Mouse (Mus musculus): ENCODE measurements around the gene P4ha2. TPM values are rescaled to one million over a fixed set of nuclear protein-coding genes. Genes with fewer than 3 reads are reported as not detected.
A peak's percentile ranks its signal among the peaks of the same experiment; 100 is the strongest.
"Not testable (repeated sequence)": the region's sequence is repeated elsewhere in the genome, so short reads cannot be mapped to it uniquely, and the experiment has no call there.

The P4ha2 gene
- total RNA-seq, 1 experiment from 2014 or later: 0.18 TPM

DNA sequence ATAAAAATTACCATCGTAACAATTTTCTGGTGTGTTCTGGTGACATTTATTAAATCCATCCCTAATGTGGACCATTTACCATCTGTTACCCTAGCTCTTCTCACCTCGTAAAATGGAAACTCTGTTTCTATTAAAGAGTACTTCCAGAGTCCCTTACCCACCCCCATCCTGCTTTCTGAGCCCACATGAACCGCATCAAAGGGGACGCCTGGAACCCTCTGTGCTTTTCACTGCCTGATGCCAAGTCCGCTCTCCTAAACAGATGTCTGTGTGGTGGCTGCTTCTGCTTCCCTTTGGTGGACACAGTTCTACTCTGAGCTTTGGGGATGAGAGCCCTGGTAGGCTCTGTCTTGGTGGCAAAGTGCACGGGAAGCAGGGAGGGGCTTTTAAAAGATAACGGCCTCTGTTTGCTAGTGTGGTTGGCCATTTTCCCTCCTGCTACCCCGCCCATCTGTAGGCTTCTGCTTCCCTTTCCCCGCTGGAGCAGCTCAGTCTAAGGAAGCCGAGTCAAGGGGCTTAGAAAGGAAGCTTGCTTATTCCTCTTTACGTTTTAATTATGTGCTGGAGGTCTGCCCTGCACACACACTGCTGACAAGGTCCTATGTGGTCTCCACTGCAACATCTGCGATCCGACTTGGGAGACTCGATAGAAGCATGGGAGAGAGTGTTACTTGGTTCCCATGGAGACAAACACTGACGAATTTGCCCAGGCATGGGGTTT, 26.9 kb downstream of the P4ha2 start:
- peak; percentile 87 for ATAC-seq (replicated peaks; ENCODE audit: low read depth, poor library complexity, severe bottlenecking)

DNA sequence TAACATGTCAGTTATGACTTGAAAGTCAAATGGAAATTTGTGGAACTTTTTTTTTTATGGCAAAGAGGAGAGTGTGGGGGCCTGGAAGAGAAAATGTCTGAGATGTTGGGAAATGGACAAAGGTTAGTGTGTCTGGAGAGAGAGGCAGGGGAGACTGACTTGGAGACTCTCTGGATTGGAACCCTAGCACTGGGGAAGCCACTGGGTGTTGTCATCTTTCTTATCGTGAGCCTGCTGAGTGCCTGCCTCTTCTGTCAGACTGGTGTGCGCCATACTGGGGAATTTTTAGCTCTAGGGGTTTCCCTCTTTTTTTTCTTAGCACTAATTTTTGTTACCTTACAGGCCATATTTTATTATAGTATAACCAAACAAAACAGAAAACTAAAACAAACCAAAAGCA, 27.5 kb downstream of the P4ha2 start:
- no peak; the same call in 1 of the 2 replicates for ATAC-seq (replicated peaks; ENCODE audit: low read depth, poor library complexity, severe bottlenecking)

DNA sequence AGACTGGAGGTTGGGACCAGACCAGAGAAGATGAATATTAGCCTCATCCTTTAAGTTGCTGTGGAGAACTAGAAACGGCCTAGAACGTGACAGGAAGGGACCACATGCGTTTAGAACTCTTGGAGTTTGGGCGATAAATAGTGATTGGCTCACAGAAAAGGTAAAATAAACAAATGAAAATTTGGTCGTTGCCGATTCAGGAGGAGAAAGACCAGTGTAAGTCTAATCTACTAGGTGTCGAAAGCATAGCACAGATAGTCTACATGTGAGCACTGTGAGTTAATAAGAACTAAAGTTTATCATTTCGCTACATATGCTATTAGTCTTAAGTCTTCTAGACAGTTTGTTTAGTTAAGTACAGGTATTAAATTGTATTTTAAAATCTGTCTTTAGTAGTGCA, 30.1 kb downstream of the P4ha2 start:
- no peak for ATAC-seq (replicated peaks; ENCODE audit: low read depth, poor library complexity, severe bottlenecking)

DNA sequence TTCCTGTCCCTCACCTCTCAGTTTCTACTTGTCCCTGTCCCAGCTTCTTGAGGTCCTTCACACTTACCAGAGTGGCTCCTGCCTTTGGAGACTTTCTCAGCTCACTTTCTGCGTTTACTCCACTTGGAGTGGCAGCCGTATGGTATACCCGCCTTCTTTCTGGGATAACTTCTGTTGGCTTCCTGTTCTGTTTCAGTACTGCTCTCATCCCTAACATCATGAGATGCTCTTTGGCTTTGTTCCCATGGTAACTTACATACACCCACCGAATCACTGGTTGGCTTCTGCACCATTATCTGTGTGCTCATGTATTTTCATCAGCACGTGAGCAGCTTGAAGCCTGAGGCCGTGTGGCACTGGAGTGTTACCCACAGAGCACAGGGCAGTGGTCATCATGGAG, 30.8 kb downstream of the P4ha2 start:
- no peak for ATAC-seq (replicated peaks; ENCODE audit: low read depth, poor library complexity, severe bottlenecking)

DNA sequence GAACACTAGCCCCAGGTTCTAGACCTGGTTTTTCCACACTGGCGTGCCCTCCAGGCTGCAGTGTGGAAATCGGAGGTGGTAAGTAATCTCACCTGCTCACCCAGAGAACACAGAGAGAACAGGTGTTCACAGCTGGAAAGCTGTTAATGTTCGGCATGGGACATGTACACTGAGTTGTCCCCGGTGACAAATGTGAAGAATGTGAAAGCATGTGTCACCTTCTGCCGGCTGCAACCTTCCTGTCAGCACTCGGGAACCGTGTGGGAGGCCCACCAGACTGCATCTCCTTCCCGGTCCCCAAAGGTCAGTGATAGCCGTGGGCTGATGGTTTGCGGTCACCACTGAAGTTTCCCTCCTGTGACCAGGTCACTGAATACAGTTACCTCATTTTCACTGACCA, 32.4 kb downstream of the P4ha2 start:
- no peak for ATAC-seq (replicated peaks; ENCODE audit: low read depth, poor library complexity, severe bottlenecking)

DNA sequence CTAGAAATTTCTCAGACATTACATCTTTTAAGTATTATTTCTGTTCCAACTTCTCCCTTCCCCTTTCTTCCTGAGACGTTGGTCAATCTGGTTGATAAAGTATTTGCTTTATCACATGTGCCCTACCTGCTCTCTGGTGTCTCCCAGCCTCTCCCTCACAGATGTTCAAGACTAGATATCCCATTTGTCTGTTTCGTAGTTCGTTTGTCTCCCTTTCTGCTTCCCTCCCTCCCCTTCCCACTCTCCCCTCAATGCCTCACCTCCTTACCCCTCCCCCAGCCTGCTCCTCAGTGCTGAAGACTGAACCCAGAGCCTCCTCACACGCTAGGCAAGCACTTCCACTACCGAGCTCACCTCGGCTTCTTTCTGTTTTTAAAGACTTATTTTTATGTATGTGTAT, 35.0 kb downstream of the P4ha2 start:
- 0 out of 2 replicates have a peak, but pooled peaks have one; percentile 15 for ATAC-seq (replicated peaks; ENCODE audit: low read depth, poor library complexity, severe bottlenecking)

DNA sequence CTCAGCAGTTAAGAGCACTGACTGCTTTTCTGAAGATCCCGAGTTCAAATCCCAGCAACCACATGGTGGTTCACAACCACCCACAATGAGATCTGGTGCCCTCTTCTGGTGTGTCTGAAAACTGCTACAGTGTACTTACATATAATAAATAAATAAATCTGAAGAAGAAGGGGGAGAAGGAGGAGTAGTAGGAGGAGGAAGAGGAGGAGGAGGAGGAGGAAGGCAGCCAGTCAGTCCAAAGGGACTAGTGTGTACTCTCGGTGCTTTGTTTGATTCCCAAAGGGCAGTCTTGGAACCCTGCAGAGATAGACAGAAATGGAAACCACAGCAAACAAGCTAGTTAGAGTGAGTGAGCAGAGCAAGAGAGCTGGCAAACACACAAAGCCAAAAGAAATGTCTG, 40.3 kb downstream of the P4ha2 start:
- not testable (repeated sequence) for ATAC-seq (replicated peaks; ENCODE audit: low read depth, poor library complexity, severe bottlenecking)

DNA sequence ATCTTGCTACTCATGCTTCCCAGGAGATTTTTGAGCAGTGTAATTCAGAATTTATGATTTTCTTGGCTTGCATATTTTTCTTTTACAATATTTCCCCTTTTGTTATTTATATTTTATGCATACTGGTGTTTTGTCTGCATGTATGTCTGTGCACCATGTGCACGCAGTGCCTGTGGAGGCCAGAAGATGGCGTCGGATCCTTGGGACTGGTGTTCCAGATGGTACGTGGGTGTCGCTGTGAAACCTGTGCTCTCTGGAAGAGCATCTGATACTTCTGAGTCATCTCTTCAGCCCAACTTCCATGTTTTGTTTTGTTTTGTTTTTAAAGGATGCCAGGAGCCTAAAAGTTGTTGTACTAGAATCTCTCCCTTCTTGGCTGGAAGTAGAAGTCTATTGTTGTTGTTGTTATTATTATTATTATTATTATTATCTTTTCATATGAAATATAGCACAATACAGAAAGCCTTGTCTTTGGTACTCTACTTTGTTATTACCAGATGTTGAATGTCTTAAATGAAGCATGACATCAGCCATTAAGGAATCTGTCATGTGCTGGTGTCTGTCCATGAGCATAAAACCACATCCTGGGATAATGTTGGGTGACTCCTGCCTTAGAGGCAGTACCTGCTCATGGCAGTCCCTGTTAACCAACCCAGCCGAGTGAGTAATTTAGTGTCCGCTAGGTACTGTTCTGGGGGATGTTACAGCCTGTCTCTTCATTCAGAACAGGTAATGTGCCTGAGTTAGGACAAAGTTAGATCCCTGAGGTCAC, 41.5 kb downstream of the P4ha2 start:
- no peak for ATAC-seq (replicated peaks; ENCODE audit: low read depth, poor library complexity, severe bottlenecking)

DNA sequence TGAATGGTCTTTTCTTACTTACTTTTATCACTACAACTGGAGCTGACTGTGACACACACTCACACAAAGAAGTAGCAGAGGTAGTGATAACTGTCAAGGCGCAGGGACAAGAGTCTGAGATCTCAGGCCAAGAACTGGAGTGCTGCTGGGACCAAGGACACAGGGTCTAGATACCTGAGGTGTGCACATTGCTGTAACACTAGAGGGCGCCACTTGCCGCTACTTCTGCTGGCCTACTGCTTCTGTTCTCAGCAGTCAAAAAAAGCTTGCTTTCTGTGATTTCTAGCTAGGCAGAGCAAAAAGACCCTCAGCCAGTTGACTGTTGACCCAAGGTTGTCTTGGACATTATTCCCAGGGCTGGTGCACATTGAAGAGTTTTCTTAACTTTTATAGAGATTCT, 45.0 kb downstream of the P4ha2 start:
- peak; percentile 52 for ATAC-seq (replicated peaks; ENCODE audit: low read depth, poor library complexity, severe bottlenecking)

DNA sequence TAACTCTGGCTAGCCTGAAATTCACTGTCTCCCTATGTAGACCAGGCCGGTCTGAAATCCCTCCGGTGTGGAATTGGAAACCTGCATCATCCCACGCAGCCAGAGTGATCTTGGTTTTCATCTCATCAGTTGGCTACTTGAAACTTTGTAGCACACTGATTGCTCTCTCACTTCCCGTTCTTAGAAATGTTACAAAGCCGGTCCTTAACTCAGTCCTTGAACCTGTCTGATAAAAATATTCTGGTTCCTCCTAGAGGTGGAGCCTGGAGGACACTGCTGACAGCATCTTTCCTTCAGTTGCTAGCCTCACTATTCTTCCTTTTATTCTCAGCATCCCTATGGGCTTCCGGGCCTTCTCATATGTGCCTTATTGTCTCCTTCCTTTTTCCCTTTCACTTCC, 46.1 kb downstream of the P4ha2 start:
- ATAC-seq (replicated peaks; ENCODE audit: low read depth, poor library complexity, severe bottlenecking): no peak

DNA sequence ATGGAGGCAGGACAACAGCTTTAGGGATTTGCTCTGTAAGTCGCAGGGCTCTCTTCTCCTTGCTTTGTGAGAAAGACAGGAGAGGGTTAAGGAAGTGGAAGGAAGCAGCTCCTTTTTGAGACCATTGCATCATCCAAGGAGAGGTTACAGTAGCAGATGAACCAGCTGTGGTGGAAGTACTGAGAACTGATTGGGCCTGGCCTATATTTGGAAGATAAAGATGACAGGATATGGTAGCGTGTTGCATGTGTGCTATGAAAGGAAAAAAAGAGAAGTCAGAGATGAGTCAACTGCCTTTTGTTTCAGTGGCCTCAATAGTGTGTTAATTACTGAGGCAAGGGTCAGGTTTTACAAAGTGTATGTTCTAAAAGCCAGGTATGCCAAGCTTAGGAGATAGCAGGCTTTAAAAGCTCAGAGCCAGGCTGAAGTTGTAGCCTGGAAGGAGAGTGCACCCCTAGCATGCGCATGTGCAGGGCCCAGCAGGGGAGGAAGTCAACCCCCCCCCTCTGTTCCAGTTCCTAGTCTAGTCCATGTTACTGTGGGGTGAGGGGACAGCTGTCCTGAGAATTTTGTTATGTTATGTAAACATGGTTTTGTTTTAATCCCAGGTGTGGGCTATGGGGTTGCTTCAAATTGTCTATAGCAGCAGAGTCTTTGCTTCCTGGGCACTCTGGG, 50.0 kb downstream of the P4ha2 start:
- ATAC-seq (replicated peaks; ENCODE audit: low read depth, poor library complexity, severe bottlenecking): peak; percentile 89

DNA sequence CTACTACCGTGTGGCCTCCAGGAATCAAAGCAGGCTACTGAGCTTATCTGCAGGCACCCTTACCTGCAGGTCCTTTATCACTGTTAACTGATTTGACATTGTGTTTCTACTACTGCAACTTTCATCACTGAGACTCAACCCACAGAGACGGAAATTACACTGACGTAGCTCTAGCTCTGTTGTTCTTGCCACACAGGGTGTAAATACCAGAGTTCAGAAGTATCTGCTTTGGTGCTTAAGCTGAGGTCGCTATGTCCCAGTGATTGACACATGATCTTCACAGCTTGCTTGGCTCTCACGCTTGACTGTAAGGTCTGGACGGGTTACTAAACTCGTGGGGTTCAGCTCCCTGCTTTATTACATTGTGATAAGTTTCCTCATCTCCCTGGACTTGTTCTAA, 51.2 kb downstream of the P4ha2 start:
- ATAC-seq (replicated peaks; ENCODE audit: low read depth, poor library complexity, severe bottlenecking): no peak

DNA sequence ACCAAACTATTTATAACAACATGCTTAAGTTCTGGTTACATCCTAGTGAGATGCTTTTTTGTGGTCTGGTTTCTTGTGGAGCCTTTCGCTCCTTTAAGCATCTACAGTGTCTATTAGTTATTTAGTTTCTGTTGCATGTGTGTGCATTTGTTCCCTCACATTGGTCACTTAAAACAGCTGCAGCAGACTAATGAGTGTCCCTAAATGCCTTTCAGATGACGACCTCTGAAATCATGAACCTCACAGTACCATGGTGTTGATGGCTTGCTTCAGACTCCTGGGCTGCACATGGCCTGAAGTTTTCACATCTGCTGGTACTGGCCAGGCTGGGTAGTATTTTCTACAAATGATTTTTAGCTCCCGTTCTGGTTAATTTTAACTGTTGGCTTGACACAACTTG, 53.1 kb downstream of the P4ha2 start:
- ATAC-seq (replicated peaks; ENCODE audit: low read depth, poor library complexity, severe bottlenecking): no peak

DNA sequence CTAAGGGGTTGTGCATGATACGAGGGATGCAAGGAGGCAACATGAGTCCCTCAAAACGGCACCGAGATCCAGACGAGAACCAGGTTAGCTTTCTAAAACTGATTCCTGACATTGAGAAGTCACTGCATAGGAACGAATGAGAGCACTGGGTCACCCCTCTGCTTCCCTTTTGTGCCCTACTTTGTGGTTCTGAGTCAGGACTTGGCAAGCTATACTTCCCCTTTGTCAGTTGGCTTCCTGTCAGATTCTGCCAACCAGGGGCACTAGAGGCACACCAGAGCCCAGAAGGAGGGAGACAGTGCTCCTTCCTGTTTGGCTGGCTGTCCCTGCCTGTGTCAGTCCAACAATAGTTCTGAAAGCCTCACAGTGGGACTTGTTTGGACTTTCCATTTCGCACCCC, 56.0 kb downstream of the P4ha2 start:
- ATAC-seq (replicated peaks; ENCODE audit: low read depth, poor library complexity, severe bottlenecking): peak; percentile 98

DNA sequence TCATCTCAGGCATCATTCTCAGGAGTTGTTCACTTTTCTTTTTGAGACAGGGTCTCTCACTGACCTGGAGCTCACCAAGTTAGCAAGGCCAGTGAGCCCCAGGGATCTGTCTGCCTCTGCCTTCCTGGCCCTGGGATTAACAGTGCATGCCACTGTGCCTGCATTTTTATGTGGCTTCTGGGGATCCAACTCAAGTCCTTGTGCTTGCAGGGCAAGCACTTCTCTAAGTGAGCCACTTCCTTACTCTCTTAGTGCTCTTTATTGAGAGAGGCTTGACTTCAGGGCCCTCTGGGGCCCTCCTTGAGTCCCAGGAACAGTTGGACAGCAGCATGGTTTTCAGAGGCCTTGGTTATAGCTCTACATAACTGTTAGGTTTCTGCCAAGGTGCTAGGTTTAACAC, 56.6 kb downstream of the P4ha2 start:
- ATAC-seq (replicated peaks; ENCODE audit: low read depth, poor library complexity, severe bottlenecking): no peak

DNA sequence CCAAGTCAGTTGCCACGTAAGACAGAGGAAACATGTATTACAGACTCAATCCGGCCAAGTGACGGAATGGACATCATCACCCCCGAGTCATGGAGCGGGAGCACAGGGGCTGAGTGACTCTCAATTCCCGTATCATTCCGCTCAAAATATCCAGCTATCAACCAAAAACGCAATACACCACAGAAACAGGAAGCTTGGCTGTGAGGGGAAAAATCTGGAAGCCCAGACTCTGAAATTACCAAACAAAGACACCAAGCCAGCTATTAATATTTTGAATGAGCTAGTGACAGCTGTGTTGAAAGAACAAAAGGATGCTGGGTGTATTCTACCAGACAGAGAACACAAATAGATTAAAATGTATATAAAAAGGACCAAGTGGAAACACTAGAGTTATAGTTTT, 57.7 kb downstream of the P4ha2 start:
- no peak for ATAC-seq (replicated peaks; ENCODE audit: low read depth, poor library complexity, severe bottlenecking)

DNA sequence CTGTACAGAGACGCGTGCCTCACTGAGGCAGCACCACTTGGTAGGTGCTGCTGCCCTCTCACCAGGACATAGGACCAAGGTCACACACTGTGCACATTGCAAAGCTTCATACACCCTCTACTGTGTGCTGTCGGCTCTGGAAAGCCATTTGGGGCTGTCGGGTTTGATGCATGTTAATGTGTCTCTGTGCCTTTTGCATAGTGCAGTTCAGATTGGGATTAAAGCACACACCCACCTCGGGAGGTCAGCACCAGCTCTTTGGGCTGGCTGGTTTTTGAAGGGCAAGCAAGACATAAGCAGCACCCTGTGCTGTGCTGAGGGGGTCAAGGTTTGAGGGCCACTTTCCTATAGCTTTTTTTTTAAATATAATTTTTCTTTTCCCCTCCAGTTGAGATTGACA, 60.5 kb downstream of the P4ha2 start:
- no peak for ATAC-seq (replicated peaks; ENCODE audit: low read depth, poor library complexity, severe bottlenecking)

DNA sequence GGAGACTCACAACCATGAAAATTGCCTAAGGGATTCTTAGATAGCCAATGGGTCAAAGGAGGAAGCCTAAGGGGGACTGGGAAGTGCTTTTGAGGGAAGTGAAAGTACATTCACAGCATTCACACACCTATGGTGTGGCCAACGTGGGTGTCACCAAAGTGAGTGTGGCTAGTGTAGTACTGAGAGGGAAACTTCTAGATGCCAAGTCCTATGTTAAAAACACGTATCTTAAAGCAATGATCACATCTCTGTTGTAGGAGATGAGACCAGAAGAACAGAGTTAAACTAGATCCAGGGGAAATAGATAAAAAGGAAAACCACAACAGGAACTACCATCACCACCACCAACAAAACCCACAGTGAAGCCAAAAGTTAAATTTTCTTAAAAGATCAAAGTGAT, 61.0 kb downstream of the P4ha2 start:
- peak; percentile 28 for ATAC-seq (replicated peaks; ENCODE audit: low read depth, poor library complexity, severe bottlenecking)

DNA sequence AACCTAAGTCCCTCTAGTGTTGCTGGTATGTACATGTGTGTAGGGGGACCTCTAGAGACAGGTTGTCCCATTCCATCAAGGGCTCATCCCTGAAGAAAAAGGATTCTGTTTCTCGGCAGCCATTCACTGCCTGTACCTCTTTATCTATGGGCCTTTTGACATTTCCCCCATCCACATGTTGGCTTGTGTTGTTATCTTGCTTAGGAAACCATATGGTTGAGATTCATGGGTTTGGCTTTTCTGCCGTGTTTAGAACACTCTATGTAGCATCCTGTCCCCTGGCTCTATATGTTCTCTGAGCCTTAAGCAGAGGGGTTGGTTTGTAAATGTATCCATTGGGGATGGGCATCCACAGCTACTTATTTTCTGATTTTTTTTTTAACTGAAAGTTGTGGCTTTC, 61.6 kb downstream of the P4ha2 start:
- no peak for ATAC-seq (replicated peaks; ENCODE audit: low read depth, poor library complexity, severe bottlenecking)

DNA sequence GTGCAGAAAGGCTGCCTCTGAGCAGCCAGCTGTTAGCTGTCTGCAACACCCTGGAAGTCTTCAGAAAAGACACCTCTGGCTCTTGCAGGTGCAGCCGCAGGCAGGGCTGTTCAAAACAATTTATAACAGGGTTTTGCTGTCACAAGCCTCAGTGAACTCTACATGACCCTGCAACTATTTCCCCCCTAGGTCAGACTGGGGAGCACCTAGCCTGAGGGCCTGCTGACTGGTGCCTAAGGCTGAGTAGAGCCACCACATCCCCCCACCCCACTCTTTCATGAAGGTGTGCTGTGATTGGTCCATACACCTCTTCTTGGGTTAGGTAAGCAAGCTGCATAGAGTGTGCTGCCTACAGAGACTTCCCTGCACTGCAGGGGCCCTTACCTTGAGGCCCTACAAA, 63.1 kb downstream of the P4ha2 start:
- ATAC-seq (replicated peaks; ENCODE audit: low read depth, poor library complexity, severe bottlenecking): no peak
